Mouse (Mus musculus) gastrocnemius, postnatal 10 days (tissue): ENCODE results near the gene Emilin2. TPM values are rescaled to one million over a fixed set of nuclear protein-coding genes. Genes with fewer than 3 reads are reported as not detected.
A peak's percentile ranks its signal among the peaks of the same experiment; 100 is the strongest.
"Not testable (repeated sequence)": the region's sequence is repeated elsewhere in the genome, so short reads cannot be mapped to it uniquely, and the experiment has no call there.

Experiments used
- DNase-seq: peaks from one replicate; pipeline ENCODE4 v3.0.0; 2021; ENCODE audit warnings: mixed read lengths
- long read RNA-seq, 2 experiments: library from polyadenylated mRNA; stranded (forward); transcript quantifications; one replicate each; pipeline ENCODE4 v2.0.0; 2021
- total RNA-seq, 2 experiments: library from RNA; stranded (reverse); gene quantifications; 2 replicates each; pipeline ENCODE4 v1.2.3; 2021

Gene Emilin2
- 10 to 100 TPM; 31.9 to 39.2 TPM for total RNA-seq
- long read RNA-seq, experiment 1, transcript Emilin2-201 (8 exons, 3,906 nt): minor isoform, 7 of 75 reads
- long read RNA-seq, experiment 1, transcript Emilin2-203 (8 exons, 3,939 nt): major isoform, 53 of 75 reads
- long read RNA-seq, experiment 1, partial matches to known transcripts: 7 of 75 reads
- long read RNA-seq, experiment 1, other reads (novel, unspliced or antisense): 6 of 75 reads
- long read RNA-seq, experiment 2, transcript Emilin2-203 (8 exons, 3,939 nt): major isoform, 30 of 37 reads
- long read RNA-seq, experiment 2, partial matches to known transcripts: 3 of 37 reads
- long read RNA-seq, experiment 2, other reads (novel, unspliced or antisense): 2 of 37 reads

GRCm38 (mm10) chr17:71311340-71312171, at the start of gene Emilin2:
Gene Emilin2, minus strand, starts transcription at chr17:71311978.
- peak; percentile 43 for DNase-seq

GRCm38 (mm10) chr17:71355526-71355925, 43.7 kb upstream of the Emilin2 start:
- DNase-seq: no peak

GRCm38 (mm10) chr17:71354205-71354604, 42.4 kb upstream of the Emilin2 start:
- DNase-seq: no peak

- no peak for DNase-seq
These were observed 36.4 kb upstream of the Emilin2 start for GRCm38 (mm10) chr17:71348188-71348587.

- DNase-seq: no peak
These were observed 30.2 kb upstream of the Emilin2 start for GRCm38 (mm10) chr17:71342006-71342405.

GRCm38 (mm10) chr17:71338627-71339026, 26.8 kb upstream of the Emilin2 start:
- DNase-seq: no peak

- no peak for DNase-seq
These were observed 25.8 kb upstream of the Emilin2 start for GRCm38 (mm10) chr17:71337546-71337945.

GRCm38 (mm10) chr17:71336421-71336820, 24.6 kb upstream of the Emilin2 start:
- no peak for DNase-seq

GRCm38 (mm10) chr17:71332298-71332697, 20.5 kb upstream of the Emilin2 start:
- DNase-seq: no peak

GRCm38 (mm10) chr17:71320731-71321130, 9.0 kb upstream of the Emilin2 start:
- not testable (repeated sequence) for DNase-seq

- no peak for DNase-seq
These were observed 7.6 kb upstream of the Emilin2 start for GRCm38 (mm10) chr17:71319361-71319760.

- no peak for DNase-seq
These were observed 5.8 kb upstream of the Emilin2 start for GRCm38 (mm10) chr17:71317571-71317970.

- no peak for DNase-seq
These were observed 2.5 kb upstream of the Emilin2 start for GRCm38 (mm10) chr17:71314315-71314714.

GRCm38 (mm10) chr17:71310486-71311339, 1.1 kb downstream of the Emilin2 start:
- DNase-seq: peak; percentile 66

- DNase-seq: no peak
These were observed 1.9 kb downstream of the Emilin2 start for GRCm38 (mm10) chr17:71309711-71310485.

- no peak for DNase-seq
These were observed 2.6 kb downstream of the Emilin2 start for GRCm38 (mm10) chr17:71309141-71309540.

- DNase-seq: no peak
These were observed 3.5 kb downstream of the Emilin2 start for GRCm38 (mm10) chr17:71308296-71308695.

- DNase-seq: no peak
These were observed 4.5 kb downstream of the Emilin2 start for GRCm38 (mm10) chr17:71307251-71307790.

GRCm38 (mm10) chr17:71306716-71307115, 5.1 kb downstream of the Emilin2 start:
- no peak for DNase-seq

- no peak for DNase-seq
These were observed 5.7 kb downstream of the Emilin2 start for GRCm38 (mm10) chr17:71306091-71306490.

- no peak for DNase-seq
These were observed 8.3 kb downstream of the Emilin2 start for GRCm38 (mm10) chr17:71303444-71303843.
